Mouse (Mus musculus): ENCODE measurements at regions not wholly inside any gene's neighbourhood (a gene's known extent, or its start where the extent isn't known, plus 50 kb on each side); places are given as distances from the start of the nearest gene placed in this dataset.
"Not testable (repeated sequence)": the region's sequence is repeated elsewhere in the genome, so short reads cannot be mapped to it uniquely, and the experiment has no call there.

- Histone ChIP-seq H3K27ac (ENCODE audit: insufficient read depth, low read length) (no peak overlapping the region), H3K4me1 (ENCODE audit: control insufficient read depth, insufficient read depth, low read length) (no peaks in the 10 kb centered on the region), H3K4me3 (ENCODE audit: insufficient read depth, low read length) (no peak overlapping the region)
- TF ChIP-seq CTCF (IDR thresholded peaks at IDR 0.05; ENCODE audit: extremely low read depth, insufficient read depth, low read length) (no peak), POLR2A (IDR thresholded peaks at IDR 0.05; ENCODE audit: extremely low read depth, insufficient read depth, low read length) (no peak)
Observed at GRCm38 (mm10) chr3:40368421-40368820, 162.7 kb upstream of the Intu start.

DNA sequence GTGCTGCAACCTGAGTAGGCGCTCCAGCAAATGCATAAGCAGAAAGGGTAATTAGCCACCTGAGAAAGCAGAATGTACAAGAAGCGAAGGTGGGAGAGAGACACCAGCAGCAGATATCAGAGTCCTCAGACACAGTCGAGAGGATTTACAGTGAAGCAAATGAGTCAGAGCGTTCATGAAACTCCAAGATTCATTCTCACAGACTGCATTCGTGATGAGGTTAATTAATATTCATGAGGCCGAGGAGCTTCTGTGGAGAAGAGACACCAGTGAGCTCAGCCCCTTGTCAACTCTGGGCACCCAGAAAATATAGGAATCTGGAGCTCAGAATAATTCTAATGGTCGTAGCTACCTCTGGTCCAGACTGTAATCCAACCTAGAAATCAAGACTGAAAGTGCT lies 159.7 kb upstream of the Intu start:
- Histone ChIP-seq H3K27ac (ENCODE audit: insufficient read depth, low read length) (no peak overlapping the region), H3K4me1 (ENCODE audit: control insufficient read depth, insufficient read depth, low read length) (no peaks in the 10 kb centered on the region), H3K4me3 (ENCODE audit: insufficient read depth, low read length) (no peak overlapping the region)
- TF ChIP-seq CTCF (IDR thresholded peaks at IDR 0.05; ENCODE audit: extremely low read depth, insufficient read depth, low read length): no peak
- no peak for TF ChIP-seq POLR2A (IDR thresholded peaks at IDR 0.05; ENCODE audit: extremely low read depth, insufficient read depth, low read length)

DNA sequence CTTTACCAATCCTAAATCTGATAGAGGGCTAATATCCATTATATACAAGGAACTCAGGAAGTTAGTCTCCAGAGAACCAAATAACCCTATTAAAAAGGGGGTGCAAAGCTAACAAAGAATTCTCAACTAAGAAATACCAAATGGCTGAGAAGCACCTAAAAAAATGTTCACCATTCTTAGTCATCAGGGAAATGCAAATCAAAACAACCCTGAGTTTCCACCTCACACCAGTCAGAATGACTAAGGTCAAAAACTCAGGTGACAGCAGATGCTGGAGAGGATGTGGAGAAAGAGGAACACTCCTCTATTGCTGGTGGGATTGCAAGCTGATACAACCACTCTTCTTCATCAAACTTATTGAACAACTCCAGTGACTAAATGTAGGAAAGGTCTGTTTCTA lies 154.9 kb upstream of the Intu start:
- H3K4me3 ChIP-seq (ENCODE audit: insufficient read depth, low read length): not testable (repeated sequence)

DNA sequence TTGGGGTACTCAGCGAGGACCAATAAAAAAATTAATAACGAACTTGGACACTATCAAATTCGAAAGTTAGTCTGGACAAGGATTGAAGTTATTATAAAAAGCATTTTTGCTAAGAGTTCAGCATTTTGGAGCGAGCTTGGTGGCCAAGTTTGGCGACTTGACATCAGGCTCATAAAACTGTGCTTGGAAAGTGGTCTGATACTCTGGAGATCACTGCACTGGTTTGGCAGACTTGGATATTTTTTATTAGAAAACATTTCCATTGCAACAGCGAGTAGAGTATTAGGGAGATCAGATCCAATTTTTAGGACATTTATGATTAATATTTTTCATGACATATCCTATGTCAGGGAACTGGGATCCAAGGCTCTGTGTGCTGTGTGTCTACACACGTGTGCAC lies 153.7 kb upstream of the Intu start:
- no peak for TF ChIP-seq POLR2A (IDR thresholded peaks at IDR 0.05; ENCODE audit: extremely low read depth, insufficient read depth, low read length)
- TF ChIP-seq CTCF (IDR thresholded peaks at IDR 0.05; ENCODE audit: extremely low read depth, insufficient read depth, low read length): no peak
- H3K27ac ChIP-seq (ENCODE audit: insufficient read depth, low read length): no peak overlapping the region
- no peak overlapping the region for H3K4me3 ChIP-seq (ENCODE audit: insufficient read depth, low read length)
- H3K4me1 ChIP-seq (ENCODE audit: control insufficient read depth, insufficient read depth, low read length): no peaks in the 10 kb centered on the region

More for the DNA sequence above, 154.9 kb upstream of the Intu start:
- not testable (repeated sequence) for H3K27ac ChIP-seq (ENCODE audit: insufficient read depth, low read length); H3K4me1 ChIP-seq (ENCODE audit: control insufficient read depth, insufficient read depth, low read length)

- Histone ChIP-seq H3K4me3 (ENCODE audit: insufficient read depth, low read length) (no peak overlapping the region), H3K4me1 (ENCODE audit: control insufficient read depth, insufficient read depth, low read length) (no peaks in the 10 kb centered on the region), H3K27ac (ENCODE audit: insufficient read depth, low read length) (no peak overlapping the region)
- TF ChIP-seq POLR2A (IDR thresholded peaks at IDR 0.05; ENCODE audit: extremely low read depth, insufficient read depth, low read length) (no peak), CTCF (IDR thresholded peaks at IDR 0.05; ENCODE audit: extremely low read depth, insufficient read depth, low read length) (no peak)
Observed at GRCm38 (mm10) chr3:40379063-40379462, 152.0 kb upstream of the Intu start.

- Histone ChIP-seq H3K4me1 (ENCODE audit: control insufficient read depth, insufficient read depth, low read length) (no peaks in the 10 kb centered on the region), H3K27ac (ENCODE audit: insufficient read depth, low read length) (no peak overlapping the region), H3K4me3 (ENCODE audit: insufficient read depth, low read length) (no peak overlapping the region)
- TF ChIP-seq POLR2A (IDR thresholded peaks at IDR 0.05; ENCODE audit: extremely low read depth, insufficient read depth, low read length): no peak
- peak; percentile 71 for TF ChIP-seq CTCF (IDR thresholded peaks at IDR 0.05; ENCODE audit: extremely low read depth, insufficient read depth, low read length)
Observed at GRCm38 (mm10) chr3:40391631-40392030, 139.5 kb upstream of the Intu start.

- H3K27ac ChIP-seq (ENCODE audit: insufficient read depth, low read length): no peak overlapping the region
- H3K4me3 ChIP-seq (ENCODE audit: insufficient read depth, low read length): no peak overlapping the region
- TF ChIP-seq CTCF (IDR thresholded peaks at IDR 0.05; ENCODE audit: extremely low read depth, insufficient read depth, low read length) (no peak), POLR2A (IDR thresholded peaks at IDR 0.05; ENCODE audit: extremely low read depth, insufficient read depth, low read length) (no peak)
- H3K4me1 ChIP-seq (ENCODE audit: control insufficient read depth, insufficient read depth, low read length): no peaks in the 10 kb centered on the region
Observed at GRCm38 (mm10) chr3:40398184-40398583, 132.9 kb upstream of the Intu start.

DNA sequence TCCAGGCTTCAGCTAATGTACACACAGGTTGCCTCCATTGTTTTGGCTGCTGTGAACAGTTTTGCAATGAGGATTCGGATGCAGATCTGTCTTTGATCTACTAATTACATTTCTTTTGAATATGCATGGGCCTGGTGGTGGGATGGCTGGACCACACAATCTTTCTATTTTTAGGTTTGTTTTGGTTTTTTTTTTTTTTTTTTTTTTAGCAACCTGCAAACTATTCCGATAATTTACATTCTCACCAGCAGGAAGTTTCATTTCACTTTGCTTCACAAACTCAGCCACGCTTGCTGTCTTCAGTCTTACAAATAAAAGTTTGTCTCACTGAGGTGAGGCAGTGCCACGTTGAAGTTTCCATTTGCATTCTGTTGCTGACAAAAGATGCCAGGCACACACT lies 127.7 kb upstream of the Intu start:
- no peak overlapping the region for H3K4me3 ChIP-seq (ENCODE audit: insufficient read depth, low read length)
- TF ChIP-seq CTCF (IDR thresholded peaks at IDR 0.05; ENCODE audit: extremely low read depth, insufficient read depth, low read length): no peak
- TF ChIP-seq POLR2A (IDR thresholded peaks at IDR 0.05; ENCODE audit: extremely low read depth, insufficient read depth, low read length): no peak
- no peak overlapping the region for H3K27ac ChIP-seq (ENCODE audit: insufficient read depth, low read length)
- no peaks in the 10 kb centered on the region for H3K4me1 ChIP-seq (ENCODE audit: control insufficient read depth, insufficient read depth, low read length)

DNA sequence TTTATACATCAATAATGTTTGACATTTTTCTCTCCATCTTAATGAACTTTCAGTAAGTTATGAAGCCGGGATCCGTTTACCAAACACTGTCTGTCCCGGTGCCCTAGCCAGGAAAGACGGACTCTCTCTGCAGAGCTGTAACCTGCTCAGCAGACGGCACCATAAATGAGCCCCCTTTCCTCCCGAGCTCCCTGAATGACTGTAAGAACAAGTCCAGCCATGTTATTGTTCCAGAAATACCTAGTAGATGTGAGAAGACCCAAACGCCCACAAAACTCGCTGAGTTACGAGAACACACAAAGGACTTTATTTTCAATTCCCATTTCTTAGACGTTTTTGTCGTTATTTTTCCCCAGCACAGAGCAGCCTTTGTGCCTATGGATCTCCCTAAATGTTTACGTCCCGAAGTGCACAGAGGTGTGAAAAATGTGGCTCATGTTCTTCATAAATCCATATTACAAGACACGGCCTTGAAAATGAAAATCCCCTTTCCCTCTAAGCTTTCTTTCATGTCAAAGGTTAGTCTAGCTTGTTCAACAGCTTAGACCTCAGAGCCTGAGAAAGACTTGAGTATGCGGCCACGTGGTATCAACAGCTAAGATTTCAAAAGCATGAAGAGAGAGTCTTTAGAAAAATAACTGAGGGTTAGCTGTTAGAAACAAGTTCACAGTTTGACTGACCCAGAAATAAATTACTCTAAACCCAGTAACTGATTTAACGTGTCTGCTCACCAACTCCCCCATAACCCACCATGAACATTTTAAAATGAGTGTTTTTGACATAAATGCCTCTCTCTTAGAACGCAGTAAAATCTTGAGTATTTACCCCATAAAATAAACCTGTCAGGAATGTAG lies 125.8 kb upstream of the Intu start:
- Histone ChIP-seq H3K27ac (ENCODE audit: insufficient read depth, low read length) (no peak overlapping the region), H3K4me3 (ENCODE audit: insufficient read depth, low read length) (no peak overlapping the region), H3K4me1 (ENCODE audit: control insufficient read depth, insufficient read depth, low read length) (no peaks in the 10 kb centered on the region)
- TF ChIP-seq CTCF (IDR thresholded peaks at IDR 0.05; ENCODE audit: extremely low read depth, insufficient read depth, low read length) (no peak), POLR2A (IDR thresholded peaks at IDR 0.05; ENCODE audit: extremely low read depth, insufficient read depth, low read length) (no peak)

GRCm38 (mm10) chr3:40405949-40406236 lies 125.2 kb upstream of the Intu start:
- H3K4me3 ChIP-seq (ENCODE audit: insufficient read depth, low read length): no peak overlapping the region
- TF ChIP-seq POLR2A (IDR thresholded peaks at IDR 0.05; ENCODE audit: extremely low read depth, insufficient read depth, low read length) (no peak), CTCF (IDR thresholded peaks at IDR 0.05; ENCODE audit: extremely low read depth, insufficient read depth, low read length) (no peak)
- no peak overlapping the region for H3K27ac ChIP-seq (ENCODE audit: insufficient read depth, low read length)

More at GRCm38 (mm10) chr3:40405949-40406236, 125.2 kb upstream of the Intu start:
- no peaks in the 10 kb centered on the region for H3K4me1 ChIP-seq (ENCODE audit: control insufficient read depth, insufficient read depth, low read length)

Measured in cortical plate, adult 2 months (tissue).